Mouse (Mus musculus) neutrophil, adult 59 days (primary cell): ENCODE results near the gene Spin2-ps6. TPM values are rescaled to one million over a fixed set of nuclear protein-coding genes. Genes with fewer than 3 reads are reported as not detected.

ENCODE experiments used
- total RNA-seq, 2 experiments: library from RNA; stranded (reverse); gene quantifications; 1 replicate in 1 of 2; 2 replicates in 1 of 2; pipeline ENCODE4 v1.2.4; 2023

The Spin2-ps6 gene
- total RNA-seq: not detected

GRCm38 (mm10) chrX:33234569-33234968, at the start of gene Spin2-ps6:
Gene Spin2-ps6 (plus strand): TSS chrX:33234869.

Other genes with a start within 250 kb of the Spin2-ps6 start
- not detected for gene Btbd35f12, start 78.5 kb downstream of the Spin2-ps6 start, total RNA-seq